Mouse (Mus musculus) heart, adult 2 months (tissue): ENCODE measurements around the gene Zfp976.
A peak's percentile ranks its signal among the peaks of the same experiment; 100 is the strongest.
"Not testable (repeated sequence)": the region's sequence is repeated elsewhere in the genome, so short reads cannot be mapped to it uniquely, and the experiment has no call there.

ENCODE experiments used
- CTCF ChIP-seq: fragments of 200-600 bp; IDR thresholded peaks from 2 replicates; pipeline ENCODE4 v1.8.1; 2022; ENCODE audit warnings: antibody characterized with exemption, mild to moderate bottlenecking, moderate library complexity
- EP300 ChIP-seq: fragments of 200-500 bp; IDR thresholded peaks from 2 replicates; pipeline ENCODE4 v1.6.1; 2011; ENCODE audit warnings: low read depth, low read length, control low read depth; ENCODE audit not compliant: insufficient read depth
- POLR2A ChIP-seq: fragments of 200-500 bp; IDR thresholded peaks from 2 replicates; pipeline ENCODE4 v1.6.1; 2011; ENCODE audit warnings: mild to moderate bottlenecking, low read depth, low read length, control low read depth; ENCODE audit not compliant: insufficient read depth

- TF ChIP-seq POLR2A, EP300: not testable (repeated sequence)
- 0 out of 2 replicates have a peak, but pooled peaks have one; percentile 8 for TF ChIP-seq CTCF
Observed at GRCm38 (mm10) chr7:42660140-42660539, 17.8 kb upstream of the Zfp976 start.
